Mouse (Mus musculus): Measurements from ENCODE around the gene Vmn1r152.
"Not testable (repeated sequence)": the region's sequence is repeated elsewhere in the genome, so short reads cannot be mapped to it uniquely, and the experiment has no call there.

GRCm38 (mm10) chr7:22565243-22565642 lies 42.5 kb downstream of the Vmn1r152 start, which contains the start of gene Gm4201:
- TF ChIP-seq CTCF (IDR thresholded peaks at IDR 0.05; ENCODE audit: low read depth, low read length); POLR2AphosphoS5 (IDR thresholded peaks at IDR 0.05; ENCODE audit: insufficient replicate concordance, low read depth, low read length); GATA1 (IDR thresholded peaks at IDR 0.05; ENCODE audit: borderline replicate concordance, low read length); TAL1 (conservative IDR thresholded peaks at IDR 0.05; ENCODE audit: low read depth, low read length): not testable (repeated sequence)

Data from G1E (cell line).